Mouse (Mus musculus) c-Kit-positive CD71-positive TER-119-positive erythroid progenitor cells, embryonic 14.5 days (primary cell): ENCODE measurements around the gene Pnpt1.

Experiments
- DNase-seq: peaks from one replicate; pipeline ENCODE4 v3.0.0-alpha.2; 2013; ENCODE audit warnings: low spot score

Gene Pnpt1

DNA sequence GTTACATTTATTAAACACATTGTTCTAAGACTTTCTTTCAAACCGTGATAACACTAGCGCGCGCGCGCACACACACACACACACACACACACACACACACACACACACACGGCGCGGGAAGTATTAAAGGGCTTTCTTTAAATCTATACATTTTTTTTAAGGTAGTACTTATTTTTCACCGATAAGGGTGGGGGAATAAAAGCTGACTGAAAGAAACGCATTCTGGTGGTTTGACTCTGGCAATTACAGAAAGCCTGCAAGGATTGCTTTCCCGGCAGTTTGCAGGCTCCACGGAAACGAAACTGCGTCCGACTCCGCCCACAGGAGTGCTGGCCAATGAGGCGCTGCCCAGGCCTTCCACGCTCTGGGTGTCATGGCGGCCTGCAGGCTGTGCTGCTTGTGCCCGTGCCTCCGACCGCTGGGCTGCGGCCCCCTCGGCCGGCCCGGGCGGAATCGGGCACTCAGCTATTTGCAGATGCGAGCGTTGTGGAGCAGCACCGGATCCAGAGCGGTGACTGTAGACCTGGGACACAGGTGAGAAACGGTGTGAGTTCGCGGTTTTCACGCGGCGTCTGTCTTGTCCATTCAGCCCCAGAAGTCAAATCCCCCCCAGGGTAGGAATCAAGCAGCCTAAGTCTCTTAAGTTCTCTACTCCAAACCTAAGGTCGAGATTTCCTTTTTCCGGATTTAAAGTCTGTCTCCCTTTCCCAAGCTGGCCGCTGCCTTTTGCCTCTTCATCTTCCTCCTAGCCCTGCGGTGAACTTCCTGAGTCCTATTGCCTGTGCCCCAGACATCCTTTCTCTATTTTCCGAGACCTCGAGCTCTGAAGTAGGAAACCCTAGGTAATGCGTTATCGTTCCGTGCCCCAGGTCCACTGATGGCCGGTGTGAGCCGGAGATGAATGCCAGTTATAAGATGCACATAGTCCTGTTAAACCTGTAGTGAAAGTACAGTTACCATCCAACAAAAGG is at the start of gene Pnpt1:
Pnpt1 (plus strand) TSS at position 360 of the 971 bp plus-strand sequence.
- DNase-seq, result peak; percentile 92

- DNase-seq, result no peak
These were observed 38.1 kb upstream of the Pnpt1 start for GRCm38 (mm10) chr11:29092403-29092802.

- no peak for DNase-seq
These were observed 31.6 kb upstream of the Pnpt1 start for GRCm38 (mm10) chr11:29098926-29099325.

- no peak for DNase-seq
These were observed 621 bp upstream of the Pnpt1 start for GRCm38 (mm10) chr11:29129862-29130384.

DNA sequence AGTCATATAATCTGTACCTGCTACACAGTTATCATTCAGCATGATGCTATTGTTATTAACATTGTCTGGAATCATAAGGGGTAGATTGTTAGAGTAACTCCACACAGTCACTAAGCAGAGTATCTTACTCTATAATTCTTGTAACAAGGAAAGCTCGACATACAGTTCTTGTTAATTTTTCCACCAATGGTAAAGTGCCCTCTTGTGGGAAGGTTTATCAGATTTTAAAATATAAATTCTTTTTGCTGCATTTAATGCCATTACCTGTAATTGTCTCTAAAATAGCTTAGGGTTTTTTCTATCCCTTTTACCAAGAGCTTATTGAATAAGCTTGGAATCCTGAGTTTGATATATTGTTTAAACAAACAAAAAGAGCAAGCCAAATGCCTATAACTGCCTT is 10.1 kb downstream of the Pnpt1 start:
- DNase-seq, result no peak

DNA sequence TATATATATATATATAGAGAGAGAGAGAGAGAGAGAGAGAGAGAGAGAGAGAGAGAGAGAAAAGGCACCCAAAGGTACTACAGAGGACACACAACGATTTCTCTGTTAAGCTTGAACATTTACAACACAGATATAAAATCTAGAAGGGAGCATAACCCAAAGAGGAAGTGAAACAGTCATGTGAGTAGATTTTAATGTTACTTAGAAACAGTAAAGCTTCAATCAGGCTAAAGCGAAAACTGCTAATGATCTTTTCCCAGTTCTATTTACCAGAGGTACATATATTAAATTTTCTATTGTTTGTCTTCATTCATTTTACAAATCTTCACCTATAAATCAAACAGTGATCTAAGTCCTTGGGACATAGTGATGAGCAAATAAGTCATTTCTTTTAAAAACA is 18.4 kb downstream of the Pnpt1 start:
- DNase-seq, result no peak

- no peak for DNase-seq
These were observed 33.0 kb downstream of the Pnpt1 start for GRCm38 (mm10) chr11:29163569-29163968.

GRCm38 (mm10) chr11:29171959-29172391 is 41.4 kb downstream of the Pnpt1 start:
- DNase-seq, result peak; percentile 52

DNA sequence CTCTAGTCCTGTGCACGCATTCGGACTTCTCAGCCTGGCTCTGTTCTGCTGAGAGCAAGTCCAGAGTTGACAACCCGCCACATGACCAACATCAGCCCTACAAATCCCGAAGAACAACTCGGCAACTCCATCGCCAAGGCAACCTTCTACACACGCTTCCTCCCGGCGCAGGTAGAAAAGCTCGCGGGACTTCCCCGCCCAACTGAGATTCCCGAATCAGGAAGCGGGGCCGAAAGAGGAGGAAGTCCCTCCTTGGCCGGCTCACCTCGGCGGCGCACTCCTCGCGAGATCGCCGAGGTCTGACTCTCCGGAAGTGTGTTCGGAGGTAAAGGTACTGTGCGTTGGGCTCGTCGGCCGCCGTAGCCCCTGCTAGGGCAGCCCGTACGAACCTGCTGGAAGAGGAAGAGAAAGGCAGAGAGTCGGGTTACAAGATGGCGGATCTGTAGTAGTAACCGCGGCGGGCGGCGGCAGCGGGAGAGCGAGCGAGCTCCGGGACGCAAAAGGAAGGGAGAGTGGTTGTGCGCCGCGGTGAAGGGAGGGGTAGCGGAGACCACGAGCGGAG is 42.1 kb downstream of the Pnpt1 start, which contains the start of gene Ppp4r3b:
Ppp4r3b (plus strand) TSS at position 328 of the 562 bp plus-strand sequence.
- DNase-seq, result peak; percentile 95

GRCm38 (mm10) chr11:29173125-29173631 is 42.6 kb downstream of the Pnpt1 start:
- peak; percentile 67 for DNase-seq

- peak; percentile 36 for DNase-seq
These were observed 43.3 kb downstream of the Pnpt1 start for GRCm38 (mm10) chr11:29173706-29174436.

GRCm38 (mm10) chr11:29179319-29179718 is 48.8 kb downstream of the Pnpt1 start:
- no peak for DNase-seq

DNA sequence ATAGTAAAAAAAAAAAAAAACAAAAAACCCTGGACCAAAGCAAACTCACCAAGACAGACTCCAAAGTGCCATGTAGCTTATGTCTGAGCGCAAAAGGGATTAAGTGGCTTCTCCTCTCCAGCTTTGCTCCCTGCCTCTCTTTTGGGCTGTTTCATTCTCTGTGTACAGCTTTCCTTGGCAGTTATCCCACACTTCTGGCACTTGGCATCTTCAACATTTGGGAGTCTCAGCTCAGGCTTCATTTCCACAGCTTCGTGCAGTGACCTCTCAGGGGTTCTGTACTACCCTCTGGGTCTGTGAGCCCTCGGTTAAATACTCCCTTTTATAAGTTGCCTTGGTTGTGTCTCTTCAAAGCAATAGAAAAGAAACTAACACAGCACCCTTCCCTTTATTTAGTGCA is 50.1 kb downstream of the Pnpt1 start:
- DNase-seq, result no peak

- no peak for DNase-seq
These were observed 51.2 kb downstream of the Pnpt1 start for GRCm38 (mm10) chr11:29181751-29182150.

DNA sequence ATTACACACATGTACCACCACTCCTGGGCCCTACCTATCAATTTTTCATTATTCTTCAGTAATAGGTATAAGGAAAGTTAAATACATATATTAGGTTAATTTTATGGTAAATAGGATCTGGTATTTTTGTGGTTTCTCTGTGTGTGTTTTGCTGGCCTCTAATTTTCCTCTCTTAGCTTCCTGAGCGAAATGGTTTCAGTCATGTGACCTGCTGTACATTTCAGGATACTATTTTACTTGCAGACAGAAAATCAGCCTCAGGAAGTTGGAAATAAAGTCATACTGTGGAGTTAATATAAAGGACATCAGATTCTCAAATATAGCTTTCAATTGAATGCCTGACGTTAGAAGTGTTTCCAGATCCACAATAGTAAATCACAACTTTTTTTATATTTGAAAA is 58.4 kb downstream of the Pnpt1 start:
- no peak for DNase-seq

DNA sequence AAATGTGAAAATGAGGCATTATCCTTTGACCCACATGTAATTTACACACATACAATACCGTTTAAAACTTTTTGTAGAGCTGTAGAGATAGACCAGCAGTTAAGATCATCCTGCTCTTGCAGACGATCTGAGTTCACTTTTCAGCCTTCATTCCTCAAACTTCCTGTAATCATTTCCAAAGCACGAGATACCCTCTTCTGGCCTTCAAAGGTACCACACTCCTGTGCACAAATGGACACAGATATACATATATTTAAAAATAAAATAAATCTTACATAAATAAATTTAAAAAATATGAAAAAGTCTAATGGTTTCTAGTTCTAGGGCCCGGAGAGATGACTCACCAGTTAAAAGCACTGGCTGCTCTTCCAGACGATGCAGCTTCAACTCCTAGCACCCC is 73.1 kb downstream of the Pnpt1 start:
- DNase-seq, result no peak

GRCm38 (mm10) chr11:29209774-29210173 is 79.2 kb downstream of the Pnpt1 start:
- no peak for DNase-seq
